Mouse (Mus musculus) liver, postnatal 0 days (tissue): ENCODE results near the gene Ankrd13d.

Experiments used
- CTCF ChIP-seq: sonication (generic); IDR thresholded peaks from 2 replicates; pipeline ENCODE4 v1.5.1; 2016; ENCODE audit warnings: antibody characterized with exemption, low read depth
- EP300 ChIP-seq: IDR thresholded peaks from 2 replicates; pipeline ENCODE4 v1.6.1; 2016; ENCODE audit warnings: antibody characterized with exemption, low read depth, mild to moderate bottlenecking

- no peak for TF ChIP-seq CTCF
- TF ChIP-seq EP300, result no peak
These were observed 18.2 kb upstream of the Ankrd13d start for GRCm38 (mm10) chr19:4300852-4301734.
